Mouse (Mus musculus): ENCODE results near the gene Dlg2.

DNA sequence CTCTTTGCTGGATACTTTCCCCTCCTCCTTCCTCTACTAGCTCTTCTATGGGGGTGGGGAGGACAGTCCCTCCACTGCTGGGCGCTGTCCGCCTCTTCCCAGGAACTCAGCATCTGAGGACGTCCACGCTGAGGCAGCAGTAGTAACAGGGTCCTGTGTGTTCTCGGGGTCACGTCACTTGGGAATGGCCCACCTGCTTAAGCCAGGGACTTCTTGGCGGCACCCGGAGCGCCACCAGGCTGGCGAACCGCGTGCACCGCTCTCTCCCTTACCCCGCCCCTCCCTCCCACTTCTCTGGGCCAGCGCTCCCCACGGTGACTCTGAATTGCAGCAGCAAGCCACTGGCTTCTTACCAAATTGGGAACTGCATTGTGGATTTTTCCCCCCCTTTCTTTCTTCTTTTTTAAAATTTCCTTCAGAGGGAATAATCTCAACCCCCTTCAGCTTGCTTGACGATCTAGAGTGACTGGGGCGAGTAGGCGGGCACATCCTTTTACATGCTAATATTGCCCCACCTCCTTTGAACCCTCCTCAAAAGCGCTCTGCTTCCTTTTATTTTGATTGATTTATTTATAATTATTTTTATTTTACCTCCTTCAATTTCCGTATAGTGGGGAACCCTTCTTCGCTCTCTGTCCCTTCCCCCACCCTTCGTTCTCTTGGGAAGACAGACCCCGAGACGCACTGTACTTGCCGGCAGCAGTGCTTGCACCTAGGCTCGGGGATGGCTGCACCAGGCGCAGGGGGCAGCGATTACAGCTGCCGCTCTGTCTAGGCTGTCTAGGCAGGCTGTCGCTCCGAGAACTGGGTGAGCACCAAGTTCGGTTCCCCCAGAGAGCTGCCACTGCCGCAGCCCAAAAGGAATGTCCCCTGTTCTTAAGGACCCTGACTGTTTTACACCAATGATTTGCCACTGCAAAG is 785.8 kb downstream of the Dlg2 start:
- TF ChIP-seq GATA1 (IDR thresholded peaks at IDR 0.05; ENCODE audit: borderline replicate concordance, low read length) (no peak), FLI1 (IDR thresholded peaks at IDR 0.05; ENCODE audit: low read length) (no peak)
